Mouse (Mus musculus): ENCODE results near the gene Tcf3.

DNA sequence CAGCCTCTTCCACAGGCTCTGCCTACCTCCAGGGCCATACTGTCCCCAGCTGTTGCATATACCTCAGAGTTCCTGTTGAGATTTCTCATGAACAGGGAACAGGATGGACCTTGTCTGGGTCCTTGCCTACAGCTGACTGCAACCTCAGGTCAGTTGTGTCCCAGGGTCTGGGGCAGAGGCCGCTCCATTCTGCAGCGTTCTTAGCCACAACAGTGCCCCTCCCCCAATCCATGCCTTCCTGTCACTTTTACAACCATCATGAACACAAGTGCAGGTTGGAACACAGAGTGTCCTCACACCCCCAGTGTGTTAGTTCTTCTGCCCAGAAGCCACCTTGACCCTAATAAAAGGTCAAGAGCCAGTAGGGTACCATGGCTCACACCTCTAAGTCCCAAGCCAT lies 44.7 kb downstream of the Tcf3 start:
- TF ChIP-seq CTCF (IDR thresholded peaks at IDR 0.05; ENCODE audit: low read depth, low read length): no peak
- TF ChIP-seq POLR2A (IDR thresholded peaks at IDR 0.05; ENCODE audit: borderline replicate concordance, low read depth, low read length): no peak
